Mouse (Mus musculus) neural tube, embryonic 11.5 days (tissue): ENCODE data around the gene Defb45. TPM values are rescaled to one million over a fixed set of nuclear protein-coding genes. Genes with fewer than 3 reads are reported as not detected.

Experiments
- ATAC-seq: fragments of 200-750 bp; cut with Nextera tagmentation; 2 replicates; pipeline ENCODE4 v1.8.0; 2017; ENCODE audit warnings: moderate number of reproducible peaks, mild to moderate bottlenecking, moderate TSS enrichment, moderate library complexity; ENCODE audit not compliant: insufficient read depth, low FRiP score, low TSS enrichment
- DNase-seq: peaks from one replicate; pipeline ENCODE4 v3.0.0-alpha.2; 2015; ENCODE audit warnings: low spot score
- H3K27ac ChIP-seq: fragments of 300-500 bp; sonication (generic); 2 replicates; pipeline ENCODE4 v1.5.1; 2014; ENCODE audit warnings: low read depth, mild to moderate bottlenecking, low read length
- H3K27me3 ChIP-seq: fragments of 300-500 bp; sonication (generic); 2 replicates; pipeline ENCODE4 v1.6.1; 2014; ENCODE audit warnings: mild to moderate bottlenecking, low read length, mixed read lengths; ENCODE audit not compliant: control insufficient read depth, insufficient read depth
- H3K36me3 ChIP-seq: fragments of 300-500 bp; sonication (generic); 2 replicates; pipeline ENCODE4 v1.6.1; 2014; ENCODE audit warnings: mild to moderate bottlenecking, low read length, moderate library complexity, mixed read lengths; ENCODE audit not compliant: control insufficient read depth, insufficient read depth
- H3K4me1 ChIP-seq: fragments of 300-500 bp; sonication (generic); 2 replicates; pipeline ENCODE4 v1.6.1; 2014; ENCODE audit warnings: low read length, mixed read lengths; ENCODE audit not compliant: control insufficient read depth, insufficient read depth
- H3K4me2 ChIP-seq: fragments of 300-500 bp; sonication (generic); 2 replicates; pipeline ENCODE4 v1.6.1; 2014; ENCODE audit warnings: low read depth, mild to moderate bottlenecking, moderate library complexity
- H3K4me3 ChIP-seq: fragments of 300-500 bp; sonication (generic); 2 replicates; pipeline ENCODE4 v1.5.1; 2014; ENCODE audit warnings: low read depth, low read length
- H3K9ac ChIP-seq: fragments of 300-500 bp; sonication (generic); 2 replicates; pipeline ENCODE4 v1.6.1; 2014; ENCODE audit warnings: mild to moderate bottlenecking, low read length
- H3K9me3 ChIP-seq: fragments of 300-500 bp; sonication (generic); 2 replicates; pipeline ENCODE4 v1.6.1; 2016; ENCODE audit warnings: low read length; ENCODE audit not compliant: control insufficient read depth
- whole genome bisulfite sequencing: fragments of 180-500 bp; shearing (Covaris S2); extraction: QIAGEN DNeasy Blood & Tissue Kit; methylation state at CpG from one replicate; pipeline ENCODE4 v1.1.7; 2014; 5-methylcytosine and 5-hydroxymethylcytosine counted together
- polyA plus RNA-seq: library from polyadenylated mRNA; unstranded; fragments of >200 nt; fragmentation: Nextera tagmentation; extraction: Ambion mirVana; gene quantifications from 2 replicates; pipeline ENCODE4 v1.2.1, GENCODE M21; 2014

The Defb45 gene
- not detected in 2 replicates for polyA plus RNA-seq

- Histone ChIP-seq H3K4me3 (no peak within 1 kb of the TSS), H3K36me3 (no peaks in the 10 kb centered on the region), H3K9ac (no peak within 1 kb of the TSS), H3K4me2 (no peak within 1 kb of the TSS), H3K27ac (no peak within 1 kb of the TSS), H3K4me1 (no peaks in the 10 kb centered on the region), H3K27me3 (no peaks in the 10 kb centered on the region), H3K9me3 (no peaks in the 10 kb centered on the region)
- 77% methylated on average over 7 of the region's 7 CpGs for WGBS
- no peak for ATAC-seq
- no peak for DNase-seq
These were observed at the start of gene Defb45 for GRCm38 (mm10) chr2:152599299-152599698. Gene Defb45, minus strand, starts transcription at chr2:152599399.

DNA sequence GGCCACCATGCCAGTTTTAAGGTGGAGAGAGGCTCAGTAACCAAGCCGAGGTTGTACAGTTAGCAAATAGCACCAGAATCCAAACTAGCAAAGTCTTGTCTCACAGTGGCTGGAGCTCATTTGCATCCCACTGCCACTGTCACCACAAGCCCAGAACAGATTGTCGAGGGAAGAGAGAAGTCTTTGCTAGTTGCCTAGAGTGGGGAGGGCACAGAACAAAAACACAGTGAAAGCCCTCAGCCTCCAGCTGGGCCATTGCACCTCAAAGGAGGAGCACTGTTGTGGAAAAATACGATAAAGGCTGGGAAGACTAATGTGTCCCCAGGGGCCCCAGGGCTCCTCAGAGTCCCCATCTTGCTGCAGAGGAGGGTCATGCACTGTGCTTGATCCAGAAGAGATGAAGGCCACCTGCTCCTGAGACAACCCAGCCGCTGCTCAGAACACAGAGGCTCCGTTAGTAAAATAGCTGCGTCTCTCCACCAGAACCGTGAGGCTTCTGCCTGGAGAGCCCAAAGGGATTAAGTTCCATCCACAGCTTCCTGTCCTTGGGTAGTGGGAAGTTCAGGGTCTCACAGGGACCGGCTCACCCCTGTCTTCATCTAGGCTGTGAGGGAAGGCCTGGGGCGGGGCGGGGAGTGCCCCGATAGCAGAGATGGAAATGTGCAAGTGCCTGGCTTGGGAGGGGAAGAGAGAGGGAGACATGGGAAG is 40.4 kb upstream of the Defb45 start:
- Histone ChIP-seq H3K4me1 (0 out of 2 replicates have a peak, but pooled peaks cover 6% of the 10 kb centered on the region), H3K4me2 (no peak overlapping the region), H3K9ac (no peak overlapping the region), H3K9me3 (no peaks in the 10 kb centered on the region), H3K36me3 (no peaks in the 10 kb centered on the region), H3K27me3 (no peaks in the 10 kb centered on the region), H3K27ac (no peak overlapping the region), H3K4me3 (no peak overlapping the region)
- ATAC-seq, result peak; percentile 61; the same call in 1 of the 2 replicates
- DNase-seq, result peak; percentile 64
- 12% methylated on average over 11 of the region's 11 CpGs for WGBS

- Histone ChIP-seq H3K27ac (no peak overlapping the region), H3K9ac (no peak overlapping the region), H3K4me2 (no peak overlapping the region), H3K36me3 (no peaks in the 10 kb centered on the region), H3K27me3 (no peaks in the 10 kb centered on the region), H3K9me3 (no peaks in the 10 kb centered on the region), H3K4me3 (no peak overlapping the region), H3K4me1 (0 out of 2 replicates have a peak, but pooled peaks cover 6% of the 10 kb centered on the region)
- WGBS, result 64% methylated on average over 6 of the region's 6 CpGs
- no peak for ATAC-seq
- DNase-seq, result no peak
These were observed 39.7 kb upstream of the Defb45 start for GRCm38 (mm10) chr2:152638865-152639264.

DNA sequence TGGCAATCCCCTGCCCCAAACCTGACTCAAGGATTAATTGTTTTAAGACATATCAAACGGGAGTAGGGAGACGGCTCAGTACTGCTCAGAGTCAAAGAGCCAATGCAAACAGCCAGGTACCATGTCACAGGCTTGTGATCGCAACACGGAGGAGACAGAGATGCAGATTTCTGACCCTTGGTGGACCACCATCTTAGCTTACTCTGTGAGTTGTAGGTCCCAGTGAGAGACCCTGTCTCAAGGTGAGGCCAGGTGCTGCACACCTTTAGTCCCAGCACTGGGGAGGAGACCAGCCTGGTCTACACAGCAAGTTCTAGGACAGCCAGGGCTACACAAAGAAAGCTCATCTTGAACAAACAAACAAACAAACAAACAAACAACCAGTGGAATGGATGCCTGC is 38.2 kb upstream of the Defb45 start:
- DNase-seq, result no peak
- H3K27ac ChIP-seq, result no peak overlapping the region
- H3K4me3 ChIP-seq, result no peak overlapping the region
- H3K4me2 ChIP-seq, result no peak overlapping the region
- no peak overlapping the region for H3K9ac ChIP-seq
- H3K4me1 ChIP-seq, result 0 out of 2 replicates have a peak, but pooled peaks cover 6% of the 10 kb centered on the region
- no peaks in the 10 kb centered on the region for H3K27me3 ChIP-seq
- no peak for ATAC-seq
- H3K36me3 ChIP-seq, result no peaks in the 10 kb centered on the region
- 85% methylated on average over 4 of the region's 4 CpGs for WGBS
- H3K9me3 ChIP-seq, result no peaks in the 10 kb centered on the region

- H3K27ac ChIP-seq, result no peak overlapping the region
- ATAC-seq (no peak), DNase-seq (no peak)
- H3K4me1 ChIP-seq, result 0 out of 2 replicates have a peak, but pooled peaks cover 6% of the 10 kb centered on the region
- no peak overlapping the region for H3K4me2 ChIP-seq
- 88% methylated on average over 6 of the region's 6 CpGs for WGBS
- no peaks in the 10 kb centered on the region for H3K9me3 ChIP-seq
- H3K27me3 ChIP-seq, result no peaks in the 10 kb centered on the region
- no peak overlapping the region for H3K9ac ChIP-seq
- no peaks in the 10 kb centered on the region for H3K36me3 ChIP-seq
- H3K4me3 ChIP-seq, result no peak overlapping the region
These were observed 37.8 kb upstream of the Defb45 start for GRCm38 (mm10) chr2:152637006-152637322.

GRCm38 (mm10) chr2:152636246-152637005 is 37.2 kb upstream of the Defb45 start:
- 77% methylated on average over 23 of the region's 23 CpGs for WGBS
- Histone ChIP-seq H3K4me1 (0 out of 2 replicates have a peak, but pooled peaks cover 6% of the 10 kb centered on the region), H3K36me3 (no peaks in the 10 kb centered on the region), H3K9me3 (no peaks in the 10 kb centered on the region), H3K9ac (no peak overlapping the region), H3K4me2 (no peak overlapping the region), H3K27me3 (no peaks in the 10 kb centered on the region), H3K27ac (no peak overlapping the region), H3K4me3 (no peak overlapping the region)
- DNase-seq (no peak), ATAC-seq (no peak)

- no peak overlapping the region for H3K4me3 ChIP-seq
- DNase-seq, result no peak
- 77% methylated on average over 29 of the region's 29 CpGs for WGBS
These were observed 35.1 kb upstream of the Defb45 start for GRCm38 (mm10) chr2:152634311-152634710.

GRCm38 (mm10) chr2:152633334-152633733 is 34.1 kb upstream of the Defb45 start:
- ATAC-seq, result no peak
- DNase-seq, result no peak
- H3K4me3 ChIP-seq, result no peak overlapping the region
- WGBS, result 55% methylated on average over 17 of the region's 17 CpGs
- no peaks in the 10 kb centered on the region for H3K36me3 ChIP-seq
- H3K27me3 ChIP-seq, result peaks cover 5% of the 10 kb centered on the region; the same call in 1 of the 2 replicates
- H3K9me3 ChIP-seq, result no peaks in the 10 kb centered on the region
- H3K4me1 ChIP-seq, result no peaks in the 10 kb centered on the region
- H3K9ac ChIP-seq, result no peak overlapping the region
- no peak overlapping the region for H3K4me2 ChIP-seq
- no peak overlapping the region for H3K27ac ChIP-seq

More at GRCm38 (mm10) chr2:152634311-152634710, 35.1 kb upstream of the Defb45 start:
- ATAC-seq, result no peak
- no peak overlapping the region for H3K9ac ChIP-seq
- no peaks in the 10 kb centered on the region for H3K9me3 ChIP-seq
- H3K4me1 ChIP-seq, result 0 out of 2 replicates have a peak, but pooled peaks cover under 1% of the 10 kb centered on the region
- H3K36me3 ChIP-seq, result no peaks in the 10 kb centered on the region
- no peak overlapping the region for H3K4me2 ChIP-seq
- no peak overlapping the region for H3K27ac ChIP-seq
- no peaks in the 10 kb centered on the region for H3K27me3 ChIP-seq
